Mouse (Mus musculus) myocyte (in vitro differentiated cells): Measurements from ENCODE around the gene Emc4. TPM values are rescaled to one million over a fixed set of nuclear protein-coding genes. Genes with fewer than 3 reads are reported as not detected.

Source experiments
- H3K27me3 ChIP-seq: one replicate; pipeline ENCODE4 v1.6.1; 2011; ENCODE audit not compliant: control insufficient read depth, insufficient read depth, insufficient read length
- H3K36me3 ChIP-seq: one replicate; pipeline ENCODE4 v1.6.1; 2011; ENCODE audit not compliant: control insufficient read depth, insufficient read depth
- H3K4me2 ChIP-seq: one replicate; pipeline ENCODE4 v1.6.1; 2011; ENCODE audit warnings: low read depth, control low read depth
- H3K4me3 ChIP-seq: one replicate; pipeline ENCODE4 v1.5.1; 2011; ENCODE audit warnings: mild to moderate bottlenecking, control low read depth, moderate library complexity
- H3K79me2 ChIP-seq: one replicate; pipeline ENCODE4 v1.6.1; 2011; ENCODE audit not compliant: control insufficient read depth, insufficient read depth
- H3ac ChIP-seq: one replicate; pipeline ENCODE4 v1.6.1; 2011; ENCODE audit not compliant: control insufficient read depth, insufficient read length
- CEBPB ChIP-seq: IDR thresholded peaks from 2 replicates; pipeline ENCODE4 v1.6.1; 2011; ENCODE audit warnings: mild to moderate bottlenecking, moderate library complexity; ENCODE audit not compliant: poor library complexity, insufficient read depth, severe bottlenecking
- E2F4 ChIP-seq: IDR thresholded peaks from one replicate; pipeline ENCODE4 v1.6.1; 2011; ENCODE audit warnings: mild to moderate bottlenecking, control low read depth, moderate library complexity; ENCODE audit not compliant: insufficient read depth
- MAX ChIP-seq: IDR thresholded peaks from one replicate; pipeline ENCODE4 v1.6.1; 2011; ENCODE audit warnings: low read depth, mild to moderate bottlenecking, control low read depth
- MYOD1 ChIP-seq, 3 experiments: IDR thresholded peaks; one replicate each; pipeline ENCODE4 v1.6.1; 2011; ENCODE audit warnings: control low read depth in 2 of 3, low read depth in 2 of 3, mild to moderate bottlenecking in 2 of 3, moderate library complexity in 1 of 3; ENCODE audit not compliant: insufficient read length in 2 of 3, control insufficient read depth in 1 of 3
- MYOG ChIP-seq, 3 experiments: IDR thresholded peaks; one replicate each; pipeline ENCODE4 v1.6.1; 2011; ENCODE audit warnings: control low read depth in 2 of 3, low read depth in 2 of 3, mild to moderate bottlenecking in 2 of 3; ENCODE audit not compliant: insufficient read length in 2 of 3, control insufficient read depth in 1 of 3, insufficient read depth in 1 of 3
- POLR2A ChIP-seq: IDR thresholded peaks from one replicate; pipeline ENCODE4 v1.6.1; 2011; ENCODE audit warnings: low read depth, mild to moderate bottlenecking, control low read depth, moderate library complexity; ENCODE audit not compliant: insufficient read length
- POLR2AphosphoS2 ChIP-seq: IDR thresholded peaks from one replicate; pipeline ENCODE4 v1.6.1; 2011; ENCODE audit warnings: low read depth, control low read depth; ENCODE audit not compliant: insufficient read length
- REST ChIP-seq: IDR thresholded peaks from one replicate; pipeline ENCODE4 v1.6.1; 2011; ENCODE audit warnings: mild to moderate bottlenecking, control low read depth, moderate library complexity; ENCODE audit not compliant: insufficient read depth, insufficient read length
- SRF ChIP-seq: IDR thresholded peaks from one replicate; pipeline ENCODE4 v1.6.1; 2011; ENCODE audit warnings: low read depth; ENCODE audit not compliant: control insufficient read depth, insufficient read length
- TCF12 ChIP-seq: IDR thresholded peaks from one replicate; pipeline ENCODE4 v1.6.1; 2011; ENCODE audit warnings: mild to moderate bottlenecking, control low read depth; ENCODE audit not compliant: poor library complexity, insufficient read depth, severe bottlenecking
- TCF3 ChIP-seq: IDR thresholded peaks from one replicate; pipeline ENCODE4 v1.6.1; 2011; ENCODE audit warnings: low read depth, control low read depth; ENCODE audit not compliant: insufficient read length
- USF1 ChIP-seq: IDR thresholded peaks from one replicate; pipeline ENCODE4 v1.6.1; 2011; ENCODE audit warnings: low read depth, mild to moderate bottlenecking, control low read depth, moderate library complexity
- polyA plus RNA-seq: library from polyadenylated mRNA; unstranded; fragments of >200 nt; fragmentation: generic; extraction: Trizol; gene quantifications from one replicate; pipeline ENCODE4 v1.2.1, GENCODE M21; 2012; ENCODE audit warnings: missing spikeins

Gene Emc4
- polyA plus RNA-seq, 1 experiment = 184 TPM

DNA sequence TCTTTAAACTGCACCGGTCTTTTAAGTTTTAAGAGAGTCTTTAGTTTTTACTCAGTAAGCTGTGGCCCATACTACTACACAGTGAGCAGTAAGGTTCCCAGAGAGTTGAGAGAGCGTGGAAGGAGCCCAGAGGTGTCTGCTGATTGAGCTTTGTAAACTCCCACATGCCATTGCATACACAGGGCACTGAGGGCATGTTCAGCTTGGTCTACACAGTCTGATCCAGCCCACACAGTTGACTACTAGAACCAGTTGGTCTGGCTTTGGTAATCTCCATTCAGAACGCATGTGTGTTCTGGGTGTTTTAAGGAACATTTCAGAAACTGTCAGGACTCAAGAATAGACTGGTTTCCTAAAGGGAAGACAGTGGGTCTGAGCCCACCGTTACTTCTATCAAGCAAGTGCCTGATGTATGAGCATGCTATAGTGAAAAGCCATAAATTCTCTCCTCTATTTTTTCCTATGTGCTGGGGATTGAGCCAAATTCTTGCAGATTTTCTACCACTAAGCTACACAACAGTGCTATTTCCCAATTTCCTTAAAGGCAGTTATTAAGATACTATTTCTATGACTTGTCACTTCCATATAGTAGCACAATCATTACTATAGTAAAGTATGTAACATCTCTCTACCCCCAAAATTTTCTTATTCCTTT lies 23.6 kb upstream of the Emc4 start:
- Histone ChIP-seq H3K36me3 (no peaks in the 10 kb centered on the region), H3K27me3 (no peaks in the 10 kb centered on the region), H3K79me2 (peaks cover 100% of the 10 kb centered on the region), H3K4me3 (no peak overlapping the region), H3K4me2 (no peak overlapping the region), H3ac (no peak overlapping the region)
- TF ChIP-seq POLR2A (no peak), SRF (no peak), REST (no peak), USF1 (no peak)

- no peak overlapping the region for H3K4me3 ChIP-seq
- H3K27me3 ChIP-seq = no peaks in the 10 kb centered on the region
- no peak for TF ChIP-seq MYOD1 (IDR thresholded peaks at IDR 0.05; ENCODE audit: control insufficient read depth in 1 of 3, insufficient read length in 2 of 3, low read depth in 2 of 3)
- no peak for TF ChIP-seq TCF12
- TF ChIP-seq POLR2AphosphoS2 = no peak
- TF ChIP-seq POLR2A = no peak
- no peak for TF ChIP-seq USF1
- no peak for TF ChIP-seq TCF3
- no peaks in the 10 kb centered on the region for H3K36me3 ChIP-seq
- no peak overlapping the region for H3ac ChIP-seq
- H3K4me2 ChIP-seq = no peak overlapping the region
- H3K79me2 ChIP-seq = peaks cover 100% of the 10 kb centered on the region
Observed at GRCm38 (mm10) chr2:112390843-112391242, 23.0 kb upstream of the Emc4 start.

GRCm38 (mm10) chr2:112381219-112381618 lies 13.4 kb upstream of the Emc4 start:
- peak overlapping the region; percentile 86 for H3K4me2 ChIP-seq
- H3ac ChIP-seq = no peak overlapping the region
- no peak for TF ChIP-seq E2F4
- peak; percentile 77 for TF ChIP-seq CEBPB
- no peak for TF ChIP-seq USF1
- TF ChIP-seq POLR2AphosphoS2 = no peak
- no peaks in the 10 kb centered on the region for H3K27me3 ChIP-seq
- peak overlapping the region; percentile 59 for H3K4me3 ChIP-seq
- peaks cover 4% of the 10 kb centered on the region for H3K36me3 ChIP-seq
- H3K79me2 ChIP-seq = peaks cover 69% of the 10 kb centered on the region

DNA sequence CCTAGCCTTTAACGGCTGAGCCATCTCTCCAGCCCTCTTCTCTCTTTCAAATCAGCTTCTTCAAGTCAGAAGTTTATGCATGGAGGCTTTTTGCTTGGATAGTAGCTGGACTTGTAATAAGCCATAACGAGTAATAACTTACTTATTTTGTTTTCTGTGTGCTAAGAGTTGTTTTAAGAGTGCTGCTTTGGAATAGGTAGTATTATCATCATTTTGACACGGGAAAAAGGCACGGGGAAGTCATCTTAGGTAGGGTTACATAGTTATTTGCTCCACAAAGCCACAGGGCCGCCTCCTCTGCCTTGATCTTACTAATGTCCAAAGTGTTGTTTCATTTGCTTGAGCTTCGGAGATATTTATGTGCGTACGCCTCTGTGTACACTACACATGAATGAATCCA lies 12.3 kb upstream of the Emc4 start:
- TF ChIP-seq CEBPB (no peak), MYOD1 (IDR thresholded peaks at IDR 0.05; ENCODE audit: control insufficient read depth in 1 of 3, insufficient read length in 2 of 3, low read depth in 2 of 3) (no peak), TCF3 (no peak), USF1 (no peak), MYOG (IDR thresholded peaks at IDR 0.05; ENCODE audit: control insufficient read depth in 1 of 3, insufficient read depth in 1 of 3, insufficient read length in 2 of 3, low read depth in 2 of 3) (no peak), SRF (no peak), MAX (no peak), REST (no peak), TCF12 (no peak), POLR2A (no peak), POLR2AphosphoS2 (no peak), E2F4 (no peak)
- H3K36me3 ChIP-seq = peaks cover 4% of the 10 kb centered on the region
- H3K79me2 ChIP-seq = peaks cover 58% of the 10 kb centered on the region
- peak overlapping the region; percentile 86 for H3K4me2 ChIP-seq
- peak overlapping the region; percentile 59 for H3K4me3 ChIP-seq
- peak overlapping the region; percentile 99 for H3ac ChIP-seq
- H3K27me3 ChIP-seq = no peaks in the 10 kb centered on the region

DNA sequence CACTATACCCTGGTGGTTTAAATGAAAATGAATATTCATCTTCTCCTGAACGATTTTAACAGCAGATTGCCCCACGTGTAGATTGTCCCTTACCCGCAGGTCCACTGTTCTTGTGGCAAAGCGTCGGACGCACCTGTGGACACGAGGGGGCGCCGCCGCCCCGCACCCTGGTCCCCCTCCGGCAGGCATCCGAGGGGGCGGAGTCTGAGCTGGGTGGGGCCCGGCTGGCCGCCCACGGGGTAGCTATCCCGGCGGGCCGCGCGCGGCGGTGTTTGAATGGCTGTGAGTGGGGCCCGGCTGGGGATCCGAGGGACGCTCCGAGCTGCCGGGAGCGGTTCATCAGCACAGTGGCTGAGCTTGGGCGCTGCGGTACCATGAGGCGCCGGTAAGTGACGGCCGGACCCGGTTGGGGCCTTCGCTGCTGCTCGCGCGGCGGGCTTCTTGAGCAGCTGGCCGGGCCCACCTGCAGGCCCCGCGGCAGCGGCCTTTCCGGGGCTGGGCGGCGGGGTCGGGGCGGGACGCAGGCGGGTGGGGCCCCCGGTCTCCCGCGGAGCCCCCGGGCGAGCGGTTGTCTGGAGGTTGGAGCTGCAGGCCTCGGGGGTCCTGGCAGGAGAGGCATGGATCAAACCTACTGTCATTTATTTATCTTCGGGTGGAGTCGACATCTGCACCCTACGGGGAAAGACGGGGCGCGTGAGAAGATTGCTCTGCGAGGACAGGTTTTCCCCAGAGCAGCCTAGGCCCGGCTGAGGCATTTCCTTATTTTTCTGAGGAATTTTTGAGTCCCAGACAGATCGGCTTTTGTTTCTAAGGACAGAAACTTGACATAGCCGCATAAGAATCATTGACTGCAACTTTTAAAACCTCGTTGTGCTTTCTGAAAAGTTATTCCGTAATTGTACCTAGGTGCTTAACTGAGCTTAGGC lies 11.4 kb upstream of the Emc4 start, which contains the start of gene Katnbl1:
TSS of gene Katnbl1 (plus strand) at position 239 of the 926 bp plus-strand sequence.
- Histone ChIP-seq H3K4me2 (peak within 1 kb of the TSS; percentile 86), H3ac (peak within 1 kb of the TSS; percentile 99), H3K36me3 (no peaks in the 10 kb centered on the region), H3K4me3 (peak within 1 kb of the TSS; percentile 59), H3K79me2 (peaks cover 49% of the 10 kb centered on the region), H3K27me3 (no peaks in the 10 kb centered on the region)
- peak; percentile 44 for TF ChIP-seq SRF
- no peak for TF ChIP-seq REST
- TF ChIP-seq E2F4 = peak; percentile 45
- peak; percentile 85 for TF ChIP-seq POLR2A
- TF ChIP-seq USF1 = no peak
- TF ChIP-seq TCF3 = no peak
- TF ChIP-seq POLR2AphosphoS2 = peak; percentile 83
- TF ChIP-seq MAX = no peak
- no peak for TF ChIP-seq TCF12
- TF ChIP-seq MYOG (IDR thresholded peaks at IDR 0.05; ENCODE audit: control insufficient read depth in 1 of 3, insufficient read depth in 1 of 3, insufficient read length in 2 of 3, low read depth in 2 of 3) = peak in 1 of 3 experiments; percentile 35
- peak in 1 of 3 experiments; percentile 53 for TF ChIP-seq MYOD1 (IDR thresholded peaks at IDR 0.05; ENCODE audit: control insufficient read depth in 1 of 3, insufficient read length in 2 of 3, low read depth in 2 of 3)
- TF ChIP-seq CEBPB = no peak
